Mouse (Mus musculus) urinary bladder, adult 2 months (tissue): ENCODE results near the gene Ap1ar. TPM values are rescaled to one million over a fixed set of nuclear protein-coding genes. Genes with fewer than 3 reads are reported as not detected.
"Not testable (repeated sequence)": the region's sequence is repeated elsewhere in the genome, so short reads cannot be mapped to it uniquely, and the experiment has no call there.

ENCODE experiments used
- DNase-seq: peaks from one replicate; pipeline ENCODE4 v3.0.0; 2022; ENCODE audit warnings: low spot score
- polyA plus RNA-seq: library from polyadenylated mRNA; depleted of rRNA; stranded (reverse); fragments of >200 nt; gene quantifications from 2 replicates; pipeline ENCODE4 v1.2.3, GENCODE M21; 2012

The Ap1ar gene
- polyA plus RNA-seq, 1 experiment, result 28.6 TPM

GRCm38 (mm10) chr3:127795762-127796161 is 41.6 kb downstream of the Ap1ar start:
- no peak for DNase-seq

- no peak for DNase-seq
These were observed 44.3 kb downstream of the Ap1ar start for GRCm38 (mm10) chr3:127793022-127793421.

- no peak for DNase-seq
These were observed 45.4 kb downstream of the Ap1ar start for GRCm38 (mm10) chr3:127791595-127792561.

GRCm38 (mm10) chr3:127791056-127791483 is 46.3 kb downstream of the Ap1ar start:
- DNase-seq, result no peak

GRCm38 (mm10) chr3:127790234-127791055 is 46.9 kb downstream of the Ap1ar start:
- no peak for DNase-seq

GRCm38 (mm10) chr3:127789500-127790191 is 47.7 kb downstream of the Ap1ar start, which contains the start of gene Tifa:
Gene Tifa, plus strand, starts transcription at chr3:127789805.
- DNase-seq, result peak; percentile 67

GRCm38 (mm10) chr3:127788919-127789318 is 48.4 kb downstream of the Ap1ar start:
- DNase-seq, result no peak

- no peak for DNase-seq
These were observed 49.3 kb downstream of the Ap1ar start for GRCm38 (mm10) chr3:127788038-127788437.

- no peak for DNase-seq
These were observed 50.3 kb downstream of the Ap1ar start for GRCm38 (mm10) chr3:127787032-127787431.

GRCm38 (mm10) chr3:127783680-127784079 is 53.6 kb downstream of the Ap1ar start:
- not testable (repeated sequence) for DNase-seq

- no peak for DNase-seq
These were observed 54.4 kb downstream of the Ap1ar start for GRCm38 (mm10) chr3:127782921-127783320.

- DNase-seq, result no peak
These were observed 56.4 kb downstream of the Ap1ar start for GRCm38 (mm10) chr3:127780921-127781320.

GRCm38 (mm10) chr3:127780021-127780644 is 57.2 kb downstream of the Ap1ar start, which contains the start of gene Alpk1:
Gene Alpk1, minus strand, starts transcription at chr3:127780527.
- peak; percentile 63 for DNase-seq

GRCm38 (mm10) chr3:127769146-127769545 is 68.2 kb downstream of the Ap1ar start:
- DNase-seq, result no peak

GRCm38 (mm10) chr3:127765971-127766370 is 71.4 kb downstream of the Ap1ar start:
- DNase-seq, result no peak

GRCm38 (mm10) chr3:127764541-127764940 is 72.8 kb downstream of the Ap1ar start:
- DNase-seq, result no peak

- DNase-seq, result peak; percentile 35
These were observed 74.2 kb downstream of the Ap1ar start for GRCm38 (mm10) chr3:127763076-127763612.

- no peak for DNase-seq
These were observed 74.9 kb downstream of the Ap1ar start for GRCm38 (mm10) chr3:127762403-127762802.

GRCm38 (mm10) chr3:127759212-127759611 is 78.1 kb downstream of the Ap1ar start:
- no peak for DNase-seq

- no peak for DNase-seq
These were observed 78.5 kb downstream of the Ap1ar start for GRCm38 (mm10) chr3:127758806-127759205.

GRCm38 (mm10) chr3:127757886-127758301 is 79.4 kb downstream of the Ap1ar start:
- DNase-seq, result no peak
